Mouse (Mus musculus) neural tube, embryonic 14.5 days (tissue): ENCODE measurements at regions not wholly inside any gene's neighbourhood (a gene's known extent, or its start where the extent isn't known, plus 50 kb on each side); places are given as distances from the start of the nearest gene placed in this dataset.

ENCODE experiments used
- ATAC-seq: fragments of 200-750 bp; cut with Nextera tagmentation; 2 replicates; pipeline ENCODE4 v1.8.0; 2017; ENCODE audit warnings: low read depth, mild to moderate bottlenecking, moderate TSS enrichment, moderate library complexity
- H3K27ac ChIP-seq: fragments of 300-500 bp; sonication (generic); 2 replicates; pipeline ENCODE4 v1.5.1; 2014; ENCODE audit warnings: low read depth, mild to moderate bottlenecking, control low read depth, low read length, moderate library complexity, mixed read lengths
- H3K27me3 ChIP-seq: fragments of 300-500 bp; sonication (generic); 2 replicates; pipeline ENCODE4 v1.6.1; 2014; ENCODE audit warnings: low read length; ENCODE audit not compliant: control insufficient read depth, insufficient read depth
- H3K36me3 ChIP-seq: fragments of 300-500 bp; sonication (generic); 2 replicates; pipeline ENCODE4 v1.6.1; 2014; ENCODE audit warnings: low read length, mixed read lengths; ENCODE audit not compliant: control insufficient read depth, insufficient read depth
- H3K4me1 ChIP-seq: fragments of 300-500 bp; sonication (generic); 2 replicates; pipeline ENCODE4 v1.6.1; 2014; ENCODE audit warnings: low read length; ENCODE audit not compliant: control insufficient read depth, insufficient read depth
- H3K4me2 ChIP-seq: fragments of 300-500 bp; sonication (generic); 2 replicates; pipeline ENCODE4 v1.6.1; 2014; ENCODE audit warnings: mild to moderate bottlenecking, low read depth, low read length, control low read depth
- H3K4me3 ChIP-seq: fragments of 300-500 bp; sonication (generic); 2 replicates; pipeline ENCODE4 v1.5.1; 2014; ENCODE audit warnings: low read depth, low read length, control low read depth, mixed read lengths
- H3K9ac ChIP-seq: fragments of 300-500 bp; sonication (generic); replicated peaks from 2 replicates; pipeline ENCODE4 v1.6.1; 2014; ENCODE audit warnings: low read depth, mild to moderate bottlenecking, control low read depth, low read length, mixed read lengths
- H3K9me3 ChIP-seq: fragments of 300-500 bp; sonication (generic); 2 replicates; pipeline ENCODE4 v1.6.1; 2016; ENCODE audit warnings: low read length; ENCODE audit not compliant: control insufficient read depth
- WGBS: fragments of 180-500 bp; shearing (Covaris S2); extraction: QIAGEN DNeasy Blood & Tissue Kit; methylation state at CpG from one replicate; pipeline ENCODE4 v1.1.7; 2014; 5-methylcytosine and 5-hydroxymethylcytosine counted together

- whole genome bisulfite sequencing = 94% methylated on average over 1 of the region's 1 CpGs
- no peaks in the 10 kb centered on the region for H3K27me3 ChIP-seq
- no peaks in the 10 kb centered on the region for H3K36me3 ChIP-seq
- no peak for ATAC-seq
- no peak overlapping the region for H3K4me2 ChIP-seq
- no peak overlapping the region for H3K4me3 ChIP-seq
- H3K27ac ChIP-seq = no peak overlapping the region
- no peak overlapping the region for H3K9ac ChIP-seq
- no peaks in the 10 kb centered on the region for H3K9me3 ChIP-seq
- H3K4me1 ChIP-seq = no peaks in the 10 kb centered on the region
These were observed 390.4 kb downstream of the Olfm4 start for GRCm38 (mm10) chr14:80374290-80374689.

- Histone ChIP-seq H3K4me3 (no peak overlapping the region), H3K4me2 (no peak overlapping the region), H3K27ac (no peak overlapping the region), H3K9ac (no peak overlapping the region), H3K4me1 (no peaks in the 10 kb centered on the region), H3K36me3 (no peaks in the 10 kb centered on the region), H3K9me3 (no peaks in the 10 kb centered on the region), H3K27me3 (no peaks in the 10 kb centered on the region)
- no peak for ATAC-seq
- WGBS = 81% methylated on average over 1 of the region's 1 CpGs
These were observed 393.2 kb downstream of the Olfm4 start for GRCm38 (mm10) chr14:80377064-80377463.

- Histone ChIP-seq H3K9me3 (no peaks in the 10 kb centered on the region), H3K4me1 (no peaks in the 10 kb centered on the region), H3K4me3 (no peak overlapping the region), H3K27ac (no peak overlapping the region), H3K4me2 (no peak overlapping the region), H3K36me3 (no peaks in the 10 kb centered on the region), H3K27me3 (no peaks in the 10 kb centered on the region), H3K9ac (no peak overlapping the region)
- no peak for ATAC-seq
- WGBS = 49% methylated on average over 2 of the region's 2 CpGs
These were observed 407.5 kb downstream of the Olfm4 start for GRCm38 (mm10) chr14:80391418-80391817.

GRCm38 (mm10) chr14:80408317-80408716, 424.4 kb downstream of the Olfm4 start:
- Histone ChIP-seq H3K36me3 (no peaks in the 10 kb centered on the region), H3K9ac (no peak overlapping the region), H3K9me3 (no peaks in the 10 kb centered on the region), H3K4me1 (no peaks in the 10 kb centered on the region), H3K4me3 (no peak overlapping the region), H3K27me3 (no peaks in the 10 kb centered on the region), H3K4me2 (no peak overlapping the region), H3K27ac (no peak overlapping the region)
- ATAC-seq = no peak
- WGBS = 92% methylated on average over 2 of the region's 2 CpGs

- H3K4me2 ChIP-seq = no peak overlapping the region
- H3K36me3 ChIP-seq = no peaks in the 10 kb centered on the region
- H3K4me1 ChIP-seq = no peaks in the 10 kb centered on the region
- H3K27me3 ChIP-seq = no peaks in the 10 kb centered on the region
- no peak overlapping the region for H3K4me3 ChIP-seq
- no peak for ATAC-seq
- H3K9me3 ChIP-seq = no peaks in the 10 kb centered on the region
- no peak overlapping the region for H3K9ac ChIP-seq
- WGBS = 79% methylated on average over 3 of the region's 3 CpGs
- no peak overlapping the region for H3K27ac ChIP-seq
These were observed 435.0 kb downstream of the Olfm4 start for GRCm38 (mm10) chr14:80418810-80419325.

GRCm38 (mm10) chr14:80443820-80444219, 459.9 kb downstream of the Olfm4 start:
- no peaks in the 10 kb centered on the region for H3K4me1 ChIP-seq
- no peaks in the 10 kb centered on the region for H3K36me3 ChIP-seq
- H3K27ac ChIP-seq = no peak overlapping the region
- H3K4me3 ChIP-seq = no peak overlapping the region
- no peaks in the 10 kb centered on the region for H3K9me3 ChIP-seq
- H3K4me2 ChIP-seq = no peak overlapping the region
- no peaks in the 10 kb centered on the region for H3K27me3 ChIP-seq
- no peak for ATAC-seq
- no peak overlapping the region for H3K9ac ChIP-seq

GRCm38 (mm10) chr14:80471470-80471869, 487.6 kb downstream of the Olfm4 start:
- H3K4me1 ChIP-seq = no peaks in the 10 kb centered on the region
- no peak overlapping the region for H3K4me3 ChIP-seq
- no peaks in the 10 kb centered on the region for H3K9me3 ChIP-seq
- H3K9ac ChIP-seq = no peak overlapping the region
- H3K27ac ChIP-seq = no peak overlapping the region
- H3K27me3 ChIP-seq = no peaks in the 10 kb centered on the region
- H3K36me3 ChIP-seq = no peaks in the 10 kb centered on the region
- H3K4me2 ChIP-seq = no peak overlapping the region
- 64% methylated on average over 1 of the region's 1 CpGs for WGBS
- no peak for ATAC-seq

- no peaks in the 10 kb centered on the region for H3K36me3 ChIP-seq
- H3K4me2 ChIP-seq = no peak overlapping the region
- ATAC-seq = no peak
- H3K9ac ChIP-seq = no peak overlapping the region
- no peaks in the 10 kb centered on the region for H3K9me3 ChIP-seq
- H3K4me1 ChIP-seq = no peaks in the 10 kb centered on the region
- no peak overlapping the region for H3K27ac ChIP-seq
- no peaks in the 10 kb centered on the region for H3K27me3 ChIP-seq
- no peak overlapping the region for H3K4me3 ChIP-seq
These were observed 496.0 kb downstream of the Olfm4 start for GRCm38 (mm10) chr14:80479918-80480317.

GRCm38 (mm10) chr14:80482771-80483170, 498.9 kb downstream of the Olfm4 start:
- 83% methylated on average over 3 of the region's 3 CpGs for WGBS
- Histone ChIP-seq H3K4me2 (no peak overlapping the region), H3K4me1 (no peaks in the 10 kb centered on the region), H3K27ac (no peak overlapping the region), H3K9ac (no peak overlapping the region), H3K4me3 (no peak overlapping the region), H3K27me3 (no peaks in the 10 kb centered on the region), H3K36me3 (no peaks in the 10 kb centered on the region), H3K9me3 (no peaks in the 10 kb centered on the region)
- ATAC-seq = no peak

GRCm38 (mm10) chr14:80484256-80484655, 500.4 kb downstream of the Olfm4 start:
- ATAC-seq = no peak
- H3K36me3 ChIP-seq = no peaks in the 10 kb centered on the region
- no peak overlapping the region for H3K27ac ChIP-seq
- H3K9me3 ChIP-seq = no peaks in the 10 kb centered on the region
- no peak overlapping the region for H3K4me2 ChIP-seq
- H3K4me3 ChIP-seq = no peak overlapping the region
- H3K4me1 ChIP-seq = no peaks in the 10 kb centered on the region
- no peak overlapping the region for H3K9ac ChIP-seq
- no peaks in the 10 kb centered on the region for H3K27me3 ChIP-seq
